Mouse (Mus musculus): ENCODE data around the gene Grin3b.

The Grin3b gene

GRCm38 (mm10) chr10:80016931-80017330, 46.4 kb downstream of the Grin3b start:
- no peak for DNase-seq (ENCODE audit: low spot score in 2 of 2)

- no peak for DNase-seq (ENCODE audit: low spot score in 2 of 2)
These were observed 46.8 kb downstream of the Grin3b start for GRCm38 (mm10) chr10:80017361-80017760.

GRCm38 (mm10) chr10:80017771-80018170, 47.3 kb downstream of the Grin3b start:
- DNase-seq (ENCODE audit: low spot score in 2 of 2): no peak

- no peak for DNase-seq (ENCODE audit: low spot score in 2 of 2)
These were observed 48.3 kb downstream of the Grin3b start for GRCm38 (mm10) chr10:80018739-80019297.

GRCm38 (mm10) chr10:80019471-80020131, 49.1 kb downstream of the Grin3b start:
- DNase-seq (ENCODE audit: low spot score in 2 of 2): no peak

- no peak for DNase-seq (ENCODE audit: low spot score in 2 of 2)
These were observed 49.7 kb downstream of the Grin3b start for GRCm38 (mm10) chr10:80020191-80020590.

GRCm38 (mm10) chr10:80020603-80021319, 50.2 kb downstream of the Grin3b start:
- no peak for DNase-seq (ENCODE audit: low spot score in 2 of 2)

- DNase-seq (ENCODE audit: low spot score in 2 of 2): no peak
These were observed 50.8 kb downstream of the Grin3b start for GRCm38 (mm10) chr10:80021320-80021641.

GRCm38 (mm10) chr10:80022164-80022563, 51.6 kb downstream of the Grin3b start:
- no peak for DNase-seq (ENCODE audit: low spot score in 2 of 2)

GRCm38 (mm10) chr10:80022806-80023205, 52.3 kb downstream of the Grin3b start:
- DNase-seq (ENCODE audit: low spot score in 2 of 2): no peak

GRCm38 (mm10) chr10:80023758-80024157, 53.2 kb downstream of the Grin3b start:
- DNase-seq (ENCODE audit: low spot score in 2 of 2): no peak

- no peak for DNase-seq (ENCODE audit: low spot score in 2 of 2)
These were observed 53.9 kb downstream of the Grin3b start for GRCm38 (mm10) chr10:80024229-80025043.

- no peak for DNase-seq (ENCODE audit: low spot score in 2 of 2)
These were observed 54.5 kb downstream of the Grin3b start for GRCm38 (mm10) chr10:80025044-80025347.

GRCm38 (mm10) chr10:80025463-80025862, 54.9 kb downstream of the Grin3b start:
- no peak for DNase-seq (ENCODE audit: low spot score in 2 of 2)

GRCm38 (mm10) chr10:80025889-80026288, 55.4 kb downstream of the Grin3b start:
- DNase-seq (ENCODE audit: low spot score in 2 of 2): no peak

Measured in frontal cortex, postnatal 36 days (tissue).